ENCODE assay signal across 10 mouse cellular contexts in genomic region chr4:63056641-63057415, GRCm38 (mm10).
DNase-seq lines count a peak whose midpoint lies in the region; ATAC-seq and TF ChIP-seq lines count a peak whose summit lies in the region.
"Had no signal": no experiment of that assay in that cellular context is flagged by ENCODE, and none has a peak within 500 bp of the region (broad histone marks: within the 10 kb centered on the region; RNA-seq: fewer than 3 reads in every experiment).

No protein-coding gene starts in this region.

- intact Hi-C loops in gastrocnemius, adult 2 months (cut with DNase I): no loop called here

- H3K4me3 ChIP-seq in embryonic facial prominence, embryonic 11.5 days (ENCODE audit: low read depth, low read length): no peak overlapping the region
- no peak overlapping the region for H3K4me3 ChIP-seq in intestine, embryonic 16.5 days (ENCODE audit: low read length)
- no peak overlapping the region for H3K4me3 ChIP-seq in neural tube, embryonic 12.5 days
- no peak overlapping the region for H3K4me3 ChIP-seq in gastrocnemius, adult 2 months
- H3K4me3 ChIP-seq: liver, embryonic 15.5 days had no signal

- H3K4me1 ChIP-seq in embryonic facial prominence, embryonic 11.5 days (ENCODE audit: control insufficient read depth, insufficient read depth, low read length): no peaks in the 10 kb centered on the region; the same call in 1 of the 2 replicates
- peaks cover 48% of the 10 kb centered on the region for H3K4me1 ChIP-seq in intestine, embryonic 16.5 days (ENCODE audit: control insufficient read depth, insufficient read depth, low read length)
- H3K4me1 ChIP-seq in neural tube, embryonic 12.5 days: peaks cover 32% of the 10 kb centered on the region

- no peak overlapping the region for H3K27ac ChIP-seq in embryonic facial prominence, embryonic 11.5 days (replicated peaks; ENCODE audit: low read depth, low read length)
- H3K27ac ChIP-seq in intestine, embryonic 16.5 days (ENCODE audit: low read length): peak overlapping the region; percentile 48; the same call in 1 of the 2 replicates
- peak overlapping the region; percentile 38 for H3K27ac ChIP-seq in neural tube, embryonic 12.5 days
- H3K27ac ChIP-seq in gastrocnemius, adult 2 months: no peak overlapping the region
- H3K27ac ChIP-seq: liver, embryonic 15.5 days had no signal

- H3K9me3 ChIP-seq in embryonic facial prominence, embryonic 11.5 days (replicated peaks; ENCODE audit: control insufficient read depth, low read length): no peaks in the 10 kb centered on the region
- H3K9me3 ChIP-seq in intestine, embryonic 16.5 days (ENCODE audit: control insufficient read depth, low read length): no peaks in the 10 kb centered on the region
- no peaks in the 10 kb centered on the region for H3K9me3 ChIP-seq in neural tube, embryonic 12.5 days
- H3K9me3 ChIP-seq: liver, embryonic 15.5 days had no signal

- no peak overlapping the region for H3K4me2 ChIP-seq in embryonic facial prominence, embryonic 11.5 days (ENCODE audit: low read depth, low read length)
- no peak overlapping the region for H3K4me2 ChIP-seq in intestine, embryonic 16.5 days (ENCODE audit: low read depth, low read length)
- 0 out of 2 replicates have a peak overlapping the region, but pooled peaks have one; percentile 0 for H3K4me2 ChIP-seq in neural tube, embryonic 12.5 days (replicated peaks)
- H3K4me2 ChIP-seq: liver, embryonic 15.5 days had no signal

- DNase-seq in kidney, adult 11 months: peak; percentile 8
- DNase-seq in kidney, postnatal 14 days: no peak
- peak; percentile 45 for DNase-seq in embryonic facial prominence, embryonic 11.5 days (ENCODE audit: low spot score)
- DNase-seq in ovary, postnatal 10 days (ENCODE audit: low spot score): no peak
- DNase-seq in gastrocnemius, adult 2 months: no peak
- DNase-seq: gastrocnemius, postnatal 14 days had no signal

- peak; percentile 77 for ATAC-seq in embryonic facial prominence, embryonic 11.5 days (replicated peaks; ENCODE audit: insufficient number of reproducible peaks, low FRiP score, low TSS enrichment, low read depth)
- ATAC-seq in intestine, embryonic 16.5 days: peak; percentile 36
- peak; percentile 61 for ATAC-seq in neural tube, embryonic 12.5 days (ENCODE audit: low FRiP score, low read depth)
- no peak for ATAC-seq in monocyte, adult 5-6 weeks (replicated peaks; ENCODE audit: insufficient number of reproducible peaks, low FRiP score, low TSS enrichment, poor library complexity, severe bottlenecking)

- H3K36me3 ChIP-seq in embryonic facial prominence, embryonic 11.5 days (replicated peaks; ENCODE audit: control insufficient read depth, insufficient read depth, low read depth, low read length): no peaks in the 10 kb centered on the region
- no peaks in the 10 kb centered on the region for H3K36me3 ChIP-seq in intestine, embryonic 16.5 days (ENCODE audit: control insufficient read depth, insufficient read depth, low read length)
- no peaks in the 10 kb centered on the region for H3K36me3 ChIP-seq in neural tube, embryonic 12.5 days
- H3K36me3 ChIP-seq: liver, embryonic 15.5 days had no signal

- H3K27me3 ChIP-seq in embryonic facial prominence, embryonic 11.5 days (ENCODE audit: control insufficient read depth, insufficient read depth, low read length): no peaks in the 10 kb centered on the region
- no peaks in the 10 kb centered on the region for H3K27me3 ChIP-seq in intestine, embryonic 16.5 days (replicated peaks; ENCODE audit: control insufficient read depth, insufficient read depth, low read length)
- no peaks in the 10 kb centered on the region for H3K27me3 ChIP-seq in neural tube, embryonic 12.5 days (replicated peaks)
- H3K27me3 ChIP-seq: liver, embryonic 15.5 days had no signal

- WGBS in embryonic facial prominence, embryonic 11.5 days: 34% methylated on average over 7 of the region's 7 CpGs
- 34% methylated on average over 7 of the region's 7 CpGs for WGBS in intestine, embryonic 16.5 days
- WGBS in neural tube, embryonic 12.5 days: 21% methylated on average over 7 of the region's 7 CpGs

- H3K9ac ChIP-seq in embryonic facial prominence, embryonic 11.5 days (replicated peaks; ENCODE audit: low read length): no peak overlapping the region
- H3K9ac ChIP-seq in intestine, embryonic 16.5 days (ENCODE audit: low read depth, low read length): no peak overlapping the region
- H3K9ac ChIP-seq in neural tube, embryonic 12.5 days: no peak overlapping the region
- H3K9ac ChIP-seq: liver, embryonic 15.5 days had no signal

- no peak for TF ChIP-seq CTCF in gastrocnemius, adult 2 months (IDR thresholded peaks at IDR 0.05)

Comparison
In these comparisons a context has a peak if more than half of its experiments do, and no peak if none do; other contexts are left out.
1. DNase-seq: peak in kidney, adult 11 months (single experiment) and embryonic facial prominence, embryonic 11.5 days (single experiment); none in kidney, postnatal 14 days (single experiment), ovary, postnatal 10 days (single experiment) and gastrocnemius, adult 2 months (single experiment).
2. H3K27ac ChIP-seq: peak in intestine, embryonic 16.5 days (single experiment) and neural tube, embryonic 12.5 days (single experiment); none in embryonic facial prominence, embryonic 11.5 days (single experiment) and gastrocnemius, adult 2 months (single experiment).